Mouse (Mus musculus): ENCODE data around the gene Lingo1.

The Lingo1 gene

GRCm38 (mm10) chr9:56795721-56796655 lies at the start of gene Lingo1:
Gene Lingo1 (minus strand): TSS chr9:56796468.
- no peak for DNase-seq

GRCm38 (mm10) chr9:56844644-56845043 lies 48.4 kb upstream of the Lingo1 start:
- no peak for DNase-seq

GRCm38 (mm10) chr9:56843679-56844188 lies 47.5 kb upstream of the Lingo1 start:
- peak; percentile 43 to 55 for DNase-seq

- DNase-seq = no peak
These were observed 46.0 kb upstream of the Lingo1 start for GRCm38 (mm10) chr9:56842303-56842719.

GRCm38 (mm10) chr9:56841864-56842263 lies 45.6 kb upstream of the Lingo1 start:
- no peak for DNase-seq

- DNase-seq = no peak
These were observed 44.5 kb upstream of the Lingo1 start for GRCm38 (mm10) chr9:56840721-56841120.

- DNase-seq = no peak
These were observed 38.9 kb upstream of the Lingo1 start for GRCm38 (mm10) chr9:56835152-56835551.

- DNase-seq = no peak
These were observed 36.6 kb upstream of the Lingo1 start for GRCm38 (mm10) chr9:56832900-56833299.

- no peak for DNase-seq
These were observed 35.6 kb upstream of the Lingo1 start for GRCm38 (mm10) chr9:56831904-56832303.

- no peak for DNase-seq
These were observed 33.9 kb upstream of the Lingo1 start for GRCm38 (mm10) chr9:56830162-56830561.

GRCm38 (mm10) chr9:56828841-56829240 lies 32.6 kb upstream of the Lingo1 start:
- DNase-seq = no peak

- DNase-seq = no peak
These were observed 31.9 kb upstream of the Lingo1 start for GRCm38 (mm10) chr9:56828146-56828545.

- no peak for DNase-seq
These were observed 29.4 kb upstream of the Lingo1 start for GRCm38 (mm10) chr9:56825476-56826213.

- DNase-seq = no peak
These were observed 28.6 kb upstream of the Lingo1 start for GRCm38 (mm10) chr9:56824900-56825299.

- no peak for DNase-seq
These were observed 14.6 kb upstream of the Lingo1 start for GRCm38 (mm10) chr9:56810916-56811315.

- DNase-seq = no peak
These were observed 11.7 kb upstream of the Lingo1 start for GRCm38 (mm10) chr9:56807990-56808389.

GRCm38 (mm10) chr9:56803146-56803545 lies 6.9 kb upstream of the Lingo1 start:
- DNase-seq = no peak

- DNase-seq = peak; percentile 12 to 24
These were observed 1.6 kb upstream of the Lingo1 start for GRCm38 (mm10) chr9:56797876-56798275.

GRCm38 (mm10) chr9:56796656-56797131 lies 426 bp upstream of the Lingo1 start:
- no peak for DNase-seq

- no peak for DNase-seq
These were observed 4.5 kb downstream of the Lingo1 start for GRCm38 (mm10) chr9:56791696-56792261.

GRCm38 (mm10) chr9:56784576-56784975 lies 11.7 kb downstream of the Lingo1 start:
- DNase-seq = no peak

- DNase-seq = no peak
These were observed 19.1 kb downstream of the Lingo1 start for GRCm38 (mm10) chr9:56776881-56777801.
